Mouse (Mus musculus) cortical plate, adult 2 months (tissue): Measurements from ENCODE around the gene Xrcc4.

ENCODE experiments used
- CTCF ChIP-seq: fragments of 200-500 bp; IDR thresholded peaks from 2 replicates; pipeline ENCODE4 v1.5.1; 2011; ENCODE audit warnings: mild to moderate bottlenecking, control low read depth, low read length; ENCODE audit not compliant: insufficient read depth; ENCODE audit errors: extremely low read depth
- POLR2A ChIP-seq: fragments of 200-500 bp; IDR thresholded peaks from 2 replicates; pipeline ENCODE4 v1.6.1; 2011; ENCODE audit warnings: mild to moderate bottlenecking, low read length, control low read depth; ENCODE audit not compliant: insufficient read depth; ENCODE audit errors: extremely low read depth

DNA sequence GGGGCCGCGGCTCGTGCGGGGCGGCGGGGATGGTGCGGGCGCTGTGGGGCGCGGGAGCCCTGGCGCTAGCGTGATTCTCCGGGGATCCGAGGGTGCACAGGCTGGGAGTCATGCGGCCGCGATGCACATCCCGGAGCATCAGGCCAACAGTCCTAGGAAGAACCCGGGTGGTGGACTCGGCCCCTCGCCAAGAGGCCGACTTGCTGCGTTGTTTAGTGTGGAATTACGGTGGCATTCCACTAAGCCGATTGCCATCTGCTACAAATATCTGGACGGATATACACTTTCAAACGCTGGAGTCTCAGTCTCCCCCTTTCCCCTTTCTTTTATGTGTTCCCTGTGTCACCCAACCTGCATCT, 396 bp upstream of the Xrcc4 start:
- TF ChIP-seq CTCF: no peak
- no peak for TF ChIP-seq POLR2A
